Mouse (Mus musculus) stomach, embryonic 15.5 days (tissue): ENCODE measurements at regions not wholly inside any gene's neighbourhood (a gene's known extent, or its start where the extent isn't known, plus 50 kb on each side); places are given as distances from the start of the nearest gene placed in this dataset.

Source experiments
- ATAC-seq: fragments of 200-750 bp; cut with Nextera tagmentation; 2 replicates; pipeline ENCODE4 v1.8.0; 2017; ENCODE audit warnings: low read depth, moderate number of reproducible peaks, moderate TSS enrichment; ENCODE audit not compliant: insufficient read depth, low FRiP score
- H3K27ac ChIP-seq: fragments of 300-500 bp; sonication (generic); 2 replicates; pipeline ENCODE4 v1.5.1; 2015; ENCODE audit warnings: mild to moderate bottlenecking, inconsistent platforms
- H3K27me3 ChIP-seq: fragments of 300-500 bp; sonication (generic); replicated peaks from 2 replicates; pipeline ENCODE4 v1.6.1; 2015; ENCODE audit warnings: inconsistent platforms
- H3K36me3 ChIP-seq: fragments of 300-500 bp; sonication (generic); 2 replicates; pipeline ENCODE4 v1.6.1; 2015; ENCODE audit warnings: inconsistent platforms
- H3K4me1 ChIP-seq: fragments of 300-500 bp; sonication (generic); 2 replicates; pipeline ENCODE4 v1.6.1; 2015; ENCODE audit warnings: inconsistent platforms
- H3K4me2 ChIP-seq: fragments of 300-500 bp; sonication (generic); 2 replicates; pipeline ENCODE4 v1.6.1; 2015; ENCODE audit warnings: mild to moderate bottlenecking, inconsistent platforms
- H3K4me3 ChIP-seq: fragments of 300-500 bp; sonication (generic); replicated peaks from 2 replicates; pipeline ENCODE4 v1.5.1; 2015; ENCODE audit warnings: inconsistent platforms
- H3K9ac ChIP-seq: fragments of 300-500 bp; sonication (generic); 2 replicates; pipeline ENCODE4 v1.6.1; 2015; ENCODE audit warnings: inconsistent platforms
- H3K9me3 ChIP-seq: fragments of 300-500 bp; sonication (generic); 2 replicates; pipeline ENCODE4 v1.6.1; 2016; ENCODE audit warnings: inconsistent platforms
- WGBS: fragments of 180-500 bp; shearing (Covaris S2); methylation state at CpG from one replicate; pipeline ENCODE4 v1.1.7; 2015; 5-methylcytosine and 5-hydroxymethylcytosine counted together

- H3K9me3 ChIP-seq, result no peaks in the 10 kb centered on the region
- no peak overlapping the region for H3K4me3 ChIP-seq
- 46% methylated on average over 2 of the region's 2 CpGs for WGBS
- H3K4me2 ChIP-seq, result no peak overlapping the region
- no peaks in the 10 kb centered on the region for H3K27me3 ChIP-seq
- no peak for ATAC-seq
- no peak overlapping the region for H3K9ac ChIP-seq
- H3K4me1 ChIP-seq, result no peaks in the 10 kb centered on the region
- no peaks in the 10 kb centered on the region for H3K36me3 ChIP-seq
- H3K27ac ChIP-seq, result no peak overlapping the region
Measured at GRCm38 (mm10) chr7:54458386-54458785, 376.9 kb upstream of the Luzp2 start.

DNA sequence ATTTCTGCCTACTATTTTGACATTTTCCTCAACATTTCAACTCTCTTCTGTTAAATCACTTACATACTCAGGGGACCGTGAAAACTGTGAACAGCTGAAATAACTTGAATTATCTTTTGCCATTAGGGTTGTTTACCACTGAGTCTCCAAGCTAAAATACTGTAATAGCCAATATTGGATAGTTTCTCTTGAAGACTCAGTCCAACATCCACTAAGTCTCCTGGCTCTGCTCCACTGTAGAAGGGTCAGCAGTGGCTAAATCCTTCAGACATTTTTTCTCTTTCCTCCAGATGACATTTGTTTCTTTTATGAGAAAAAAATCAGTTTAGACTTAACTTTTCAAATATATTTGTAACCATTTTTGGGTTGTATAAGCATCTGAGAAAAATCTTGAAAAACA lies 344.0 kb upstream of the Luzp2 start:
- 53% methylated on average over 1 of the region's 1 CpGs for WGBS
- Histone ChIP-seq H3K9me3 (no peaks in the 10 kb centered on the region), H3K27me3 (no peaks in the 10 kb centered on the region), H3K4me1 (no peaks in the 10 kb centered on the region), H3K9ac (no peak overlapping the region), H3K4me3 (no peak overlapping the region), H3K4me2 (no peak overlapping the region), H3K36me3 (no peaks in the 10 kb centered on the region), H3K27ac (0 out of 2 replicates have a peak overlapping the region, but pooled peaks have one; percentile 26)
- no peak for ATAC-seq

GRCm38 (mm10) chr7:54505235-54505634 lies 330.1 kb upstream of the Luzp2 start:
- no peak overlapping the region for H3K27ac ChIP-seq
- no peaks in the 10 kb centered on the region for H3K36me3 ChIP-seq
- no peak for ATAC-seq
- no peaks in the 10 kb centered on the region for H3K4me1 ChIP-seq
- H3K9me3 ChIP-seq, result no peaks in the 10 kb centered on the region
- no peaks in the 10 kb centered on the region for H3K27me3 ChIP-seq
- no peak overlapping the region for H3K9ac ChIP-seq
- H3K4me2 ChIP-seq, result no peak overlapping the region
- H3K4me3 ChIP-seq, result no peak overlapping the region

GRCm38 (mm10) chr7:54507006-54507405 lies 328.3 kb upstream of the Luzp2 start:
- Histone ChIP-seq H3K4me2 (no peak overlapping the region), H3K27ac (no peak overlapping the region), H3K9me3 (no peaks in the 10 kb centered on the region), H3K36me3 (no peaks in the 10 kb centered on the region), H3K4me1 (no peaks in the 10 kb centered on the region), H3K27me3 (no peaks in the 10 kb centered on the region), H3K4me3 (no peak overlapping the region), H3K9ac (no peak overlapping the region)
- 47% methylated on average over 2 of the region's 2 CpGs for WGBS
- ATAC-seq, result no peak

GRCm38 (mm10) chr7:54535693-54536092 lies 299.6 kb upstream of the Luzp2 start:
- H3K4me1 ChIP-seq, result no peaks in the 10 kb centered on the region
- no peak for ATAC-seq
- H3K9ac ChIP-seq, result no peak overlapping the region
- H3K27ac ChIP-seq, result no peak overlapping the region
- H3K36me3 ChIP-seq, result no peaks in the 10 kb centered on the region
- no peak overlapping the region for H3K4me2 ChIP-seq
- H3K27me3 ChIP-seq, result no peaks in the 10 kb centered on the region
- H3K4me3 ChIP-seq, result no peak overlapping the region
- no peaks in the 10 kb centered on the region for H3K9me3 ChIP-seq
- 73% methylated on average over 7 of the region's 7 CpGs for WGBS

- no peaks in the 10 kb centered on the region for H3K27me3 ChIP-seq
- no peak overlapping the region for H3K27ac ChIP-seq
- no peak overlapping the region for H3K4me3 ChIP-seq
- no peaks in the 10 kb centered on the region for H3K36me3 ChIP-seq
- no peak overlapping the region for H3K9ac ChIP-seq
- H3K4me2 ChIP-seq, result no peak overlapping the region
- 84% methylated on average over 3 of the region's 3 CpGs for WGBS
- H3K9me3 ChIP-seq, result no peaks in the 10 kb centered on the region
- ATAC-seq, result no peak
- no peaks in the 10 kb centered on the region for H3K4me1 ChIP-seq
Measured at GRCm38 (mm10) chr7:54557436-54557835, 277.9 kb upstream of the Luzp2 start.

DNA sequence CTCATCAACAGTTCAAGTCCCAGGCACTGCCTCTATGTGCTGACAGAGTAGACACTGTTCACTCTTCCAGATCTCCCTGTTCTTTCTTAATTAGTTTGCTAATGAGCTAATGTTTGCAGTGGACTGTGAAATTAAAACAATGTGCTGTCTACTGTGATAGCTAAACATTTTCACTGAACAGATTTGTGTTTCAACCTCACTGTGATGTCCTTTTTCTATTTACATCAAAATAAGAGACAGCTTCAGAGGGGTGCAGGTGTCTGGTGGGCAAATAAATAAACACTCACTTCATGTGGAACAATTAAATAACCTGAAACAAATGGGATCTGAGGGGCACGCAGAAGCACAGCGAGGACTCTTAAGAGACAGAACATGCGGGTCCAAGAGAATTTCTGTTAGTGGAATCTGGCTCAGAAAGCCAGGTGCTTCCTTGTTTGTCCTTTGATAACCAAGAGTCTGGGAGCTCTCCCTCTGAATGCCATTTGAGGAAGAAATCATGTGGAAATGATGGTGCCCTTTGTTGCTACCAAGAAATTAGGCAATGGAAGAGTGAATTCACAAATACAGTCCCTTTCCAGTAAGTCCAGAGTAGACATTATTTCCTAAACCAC lies 269.6 kb upstream of the Luzp2 start:
- H3K27me3 ChIP-seq, result no peaks in the 10 kb centered on the region
- no peak overlapping the region for H3K4me2 ChIP-seq
- H3K4me1 ChIP-seq, result no peaks in the 10 kb centered on the region
- H3K4me3 ChIP-seq, result no peak overlapping the region
- no peak overlapping the region for H3K9ac ChIP-seq
- H3K9me3 ChIP-seq, result no peaks in the 10 kb centered on the region
- no peaks in the 10 kb centered on the region for H3K36me3 ChIP-seq
- ATAC-seq, result no peak
- H3K27ac ChIP-seq, result no peak overlapping the region
- WGBS, result 79% methylated on average over 3 of the region's 3 CpGs

GRCm38 (mm10) chr7:54599776-54600175 lies 235.5 kb upstream of the Luzp2 start:
- no peak for ATAC-seq
- no peak overlapping the region for H3K9ac ChIP-seq
- H3K27me3 ChIP-seq, result no peaks in the 10 kb centered on the region
- WGBS, result 44% methylated on average over 1 of the region's 1 CpGs
- H3K9me3 ChIP-seq, result no peaks in the 10 kb centered on the region
- no peaks in the 10 kb centered on the region for H3K4me1 ChIP-seq
- no peak overlapping the region for H3K4me2 ChIP-seq
- no peak overlapping the region for H3K4me3 ChIP-seq
- no peak overlapping the region for H3K27ac ChIP-seq
- H3K36me3 ChIP-seq, result no peaks in the 10 kb centered on the region

DNA sequence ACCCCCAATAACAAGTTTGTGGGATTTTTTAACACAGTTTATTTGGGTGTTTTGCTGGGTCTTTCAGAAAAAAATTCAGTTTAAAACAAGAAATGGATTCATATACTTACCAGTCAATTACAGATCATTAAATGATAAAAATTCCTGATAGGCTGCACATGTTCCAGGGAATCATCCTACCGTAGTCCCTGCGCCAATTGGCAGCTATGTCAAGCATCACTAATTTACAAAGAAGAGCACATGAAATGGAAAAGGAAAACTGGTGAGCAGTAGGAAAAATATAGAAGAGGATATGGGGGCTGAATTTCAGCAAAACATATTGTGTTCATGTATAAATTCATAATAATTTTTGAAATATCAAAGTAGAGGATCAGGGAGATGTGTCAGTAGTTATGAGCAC lies 212.9 kb upstream of the Luzp2 start:
- no peak for ATAC-seq
- H3K4me3 ChIP-seq, result no peak overlapping the region
- no peaks in the 10 kb centered on the region for H3K36me3 ChIP-seq
- H3K9me3 ChIP-seq, result no peaks in the 10 kb centered on the region
- no peak overlapping the region for H3K4me2 ChIP-seq
- H3K9ac ChIP-seq, result no peak overlapping the region
- H3K27me3 ChIP-seq, result no peaks in the 10 kb centered on the region
- 89% methylated on average over 2 of the region's 2 CpGs for WGBS
- H3K4me1 ChIP-seq, result no peaks in the 10 kb centered on the region
- H3K27ac ChIP-seq, result no peak overlapping the region

GRCm38 (mm10) chr7:54633930-54634329 lies 201.4 kb upstream of the Luzp2 start:
- no peak overlapping the region for H3K4me2 ChIP-seq
- no peaks in the 10 kb centered on the region for H3K4me1 ChIP-seq
- no peak overlapping the region for H3K4me3 ChIP-seq
- no peak overlapping the region for H3K27ac ChIP-seq
- H3K9ac ChIP-seq, result no peak overlapping the region
- 68% methylated on average over 6 of the region's 6 CpGs for WGBS
- no peaks in the 10 kb centered on the region for H3K36me3 ChIP-seq
- H3K9me3 ChIP-seq, result no peaks in the 10 kb centered on the region
- no peaks in the 10 kb centered on the region for H3K27me3 ChIP-seq
- ATAC-seq, result no peak

DNA sequence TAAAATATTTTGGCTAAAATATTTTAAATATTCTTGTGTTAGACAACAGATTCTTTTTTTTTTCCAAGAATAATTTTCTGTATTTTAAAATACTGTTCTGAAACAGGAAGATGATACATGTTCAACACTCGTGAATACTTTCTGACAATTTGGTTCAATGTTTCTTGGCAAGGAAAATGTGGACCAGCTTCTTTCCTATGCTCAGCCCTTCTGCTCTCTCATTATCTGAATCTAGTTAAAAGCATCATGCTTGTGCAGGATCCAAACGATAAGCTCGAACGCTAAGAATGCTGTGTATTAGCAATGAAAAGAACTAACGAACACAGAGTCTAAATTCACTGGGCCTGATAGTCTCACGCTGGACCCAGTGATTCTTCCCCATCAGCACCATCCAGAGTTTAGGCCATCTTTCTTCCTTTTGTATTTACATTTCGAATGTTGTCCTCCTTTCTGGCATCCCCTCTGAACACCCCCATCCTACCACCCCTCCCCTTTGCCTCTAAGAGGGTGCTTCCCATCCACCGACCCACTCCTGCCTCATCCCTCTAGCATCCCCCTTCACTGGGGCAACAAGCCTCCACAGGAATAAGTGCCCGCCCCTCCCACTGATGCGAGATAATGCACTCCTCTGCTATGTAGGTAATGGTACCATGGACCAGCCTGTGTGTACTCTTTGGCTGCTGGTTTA lies 200.8 kb upstream of the Luzp2 start:
- no peaks in the 10 kb centered on the region for H3K9me3 ChIP-seq
- no peaks in the 10 kb centered on the region for H3K4me1 ChIP-seq
- H3K27ac ChIP-seq, result no peak overlapping the region
- no peaks in the 10 kb centered on the region for H3K27me3 ChIP-seq
- H3K36me3 ChIP-seq, result no peaks in the 10 kb centered on the region
- WGBS, result 82% methylated on average over 10 of the region's 10 CpGs
- no peak overlapping the region for H3K4me2 ChIP-seq
- H3K9ac ChIP-seq, result no peak overlapping the region
- no peak for ATAC-seq
- H3K4me3 ChIP-seq, result no peak overlapping the region

GRCm38 (mm10) chr7:54645314-54645713 lies 190.0 kb upstream of the Luzp2 start:
- ATAC-seq, result no peak
- 93% methylated on average over 2 of the region's 2 CpGs for WGBS
- Histone ChIP-seq H3K9me3 (no peaks in the 10 kb centered on the region), H3K36me3 (no peaks in the 10 kb centered on the region), H3K4me1 (no peaks in the 10 kb centered on the region), H3K27me3 (no peaks in the 10 kb centered on the region), H3K9ac (no peak overlapping the region), H3K4me3 (no peak overlapping the region), H3K27ac (no peak overlapping the region), H3K4me2 (no peak overlapping the region)

DNA sequence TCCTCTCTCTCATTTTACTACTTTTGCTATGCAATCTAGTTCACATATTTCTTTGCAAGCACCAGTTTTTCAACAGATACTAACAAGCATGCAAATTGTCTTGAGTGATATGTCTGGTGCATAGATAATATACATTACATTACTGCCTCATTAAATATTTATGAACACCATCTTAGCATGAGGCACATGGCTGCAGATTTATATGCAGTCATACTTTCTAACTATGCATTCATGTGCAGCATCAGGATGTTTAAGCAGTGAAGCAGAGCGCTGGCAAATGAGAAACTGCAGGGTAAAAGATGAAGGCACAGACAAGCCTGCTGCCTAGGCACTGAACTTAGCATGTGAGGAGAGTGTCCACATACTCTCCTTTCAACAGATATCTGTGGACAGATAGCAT lies 186.3 kb upstream of the Luzp2 start:
- Histone ChIP-seq H3K9ac (no peak overlapping the region), H3K4me1 (no peaks in the 10 kb centered on the region), H3K36me3 (no peaks in the 10 kb centered on the region), H3K4me2 (no peak overlapping the region), H3K9me3 (no peaks in the 10 kb centered on the region), H3K27me3 (no peaks in the 10 kb centered on the region), H3K27ac (no peak overlapping the region), H3K4me3 (no peak overlapping the region)
- 89% methylated on average over 1 of the region's 1 CpGs for WGBS
- no peak for ATAC-seq
